Mouse (Mus musculus) heart, postnatal 0 days (tissue): ENCODE measurements at regions not wholly inside any gene's neighbourhood (a gene's known extent, or its start where the extent isn't known, plus 50 kb on each side); places are given as distances from the start of the nearest gene placed in this dataset.
A peak's percentile ranks its signal among the peaks of the same experiment; 100 is the strongest.

Experiments
- CTCF ChIP-seq: IDR thresholded peaks from 2 replicates; pipeline ENCODE4 v1.5.1; 2016; ENCODE audit warnings: antibody characterized with exemption, control low read depth, low read depth
- EP300 ChIP-seq: IDR thresholded peaks from 2 replicates; pipeline ENCODE4 v1.6.1; 2016; ENCODE audit warnings: antibody characterized with exemption, low read depth

DNA sequence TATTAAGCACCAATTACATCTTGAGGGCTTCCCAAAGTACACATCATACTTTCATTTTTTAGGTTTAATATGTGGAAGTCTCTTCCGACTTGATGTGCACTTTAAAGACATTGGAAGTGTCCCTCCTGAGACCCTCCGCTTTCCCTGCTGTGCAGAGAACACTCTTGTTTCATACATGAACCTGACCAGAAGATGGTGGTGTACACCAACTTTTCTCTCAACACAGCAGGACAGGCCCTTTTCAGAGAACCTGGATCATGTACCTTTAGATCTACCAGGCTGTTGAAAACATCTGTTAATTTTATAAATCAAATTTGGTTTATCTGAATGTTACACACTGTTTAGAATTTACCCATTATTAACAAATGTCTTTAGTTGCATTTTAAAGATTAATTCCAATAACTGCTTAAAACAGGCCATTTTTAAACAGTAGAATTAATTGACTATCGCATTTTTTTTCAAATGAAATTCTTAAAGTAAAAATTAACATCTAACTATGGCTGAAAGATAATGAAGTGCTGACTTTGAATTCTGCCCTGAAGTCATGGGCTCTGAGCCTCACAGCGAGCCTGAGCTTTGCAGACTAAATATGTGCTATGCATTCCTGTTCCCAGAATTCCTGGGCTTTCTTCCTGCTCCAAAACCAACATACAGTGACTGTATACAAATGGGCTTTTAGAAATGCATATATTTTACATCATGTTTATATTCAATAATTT is 112.4 kb upstream of the Rasgrp1 start:
- TF ChIP-seq EP300 (no peak), CTCF (peak; percentile 42)
